Mouse (Mus musculus) midbrain, embryonic 14.5 days (tissue): ENCODE results near the gene Adad1. TPM values are rescaled to one million over a fixed set of nuclear protein-coding genes. Genes with fewer than 3 reads are reported as not detected.

Experiments
- ATAC-seq: fragments of 200-750 bp; cut with Nextera tagmentation; 2 replicates; pipeline ENCODE4 v1.8.0; 2017; ENCODE audit warnings: moderate number of reproducible peaks, moderate library complexity; ENCODE audit not compliant: low FRiP score, low TSS enrichment
- DNase-seq: peaks from one replicate; pipeline ENCODE4 v3.0.0-alpha.2; 2015
- H3K27ac ChIP-seq: fragments of 300-500 bp; sonication (generic); replicated peaks from 2 replicates; pipeline ENCODE4 v1.5.1; 2014; ENCODE audit warnings: mild to moderate bottlenecking, low read depth, low read length, moderate library complexity
- H3K27me3 ChIP-seq: fragments of 300-500 bp; sonication (generic); 2 replicates; pipeline ENCODE4 v1.6.1; 2014; ENCODE audit warnings: low read length, control low read depth, mixed read lengths; ENCODE audit not compliant: control insufficient read depth, insufficient read depth
- H3K36me3 ChIP-seq: fragments of 300-500 bp; sonication (generic); 2 replicates; pipeline ENCODE4 v1.6.1; 2014; ENCODE audit warnings: low read length, control low read depth; ENCODE audit not compliant: control insufficient read depth, insufficient read depth
- H3K4me1 ChIP-seq: fragments of 300-500 bp; sonication (generic); 2 replicates; pipeline ENCODE4 v1.6.1; 2014; ENCODE audit warnings: mild to moderate bottlenecking, antibody characterized with exemption, low read length, control low read depth; ENCODE audit not compliant: control insufficient read depth, insufficient read depth
- H3K4me2 ChIP-seq: fragments of 300-500 bp; sonication (generic); 2 replicates; pipeline ENCODE4 v1.6.1; 2014; ENCODE audit warnings: mild to moderate bottlenecking, low read length, moderate library complexity
- H3K4me3 ChIP-seq: fragments of 300-500 bp; sonication (generic); replicated peaks from 2 replicates; pipeline ENCODE4 v1.5.1; 2014; ENCODE audit warnings: low read depth, low read length
- H3K9ac ChIP-seq: fragments of 300-500 bp; sonication (generic); replicated peaks from 2 replicates; pipeline ENCODE4 v1.6.1; 2014; ENCODE audit warnings: mild to moderate bottlenecking, low read length, moderate library complexity
- H3K9me3 ChIP-seq: fragments of 300-500 bp; sonication (generic); 2 replicates; pipeline ENCODE4 v1.6.1; 2016; ENCODE audit warnings: low read length, control low read depth, mixed read lengths; ENCODE audit not compliant: control insufficient read depth
- WGBS: fragments of 180-500 bp; shearing (Covaris S2); extraction: QIAGEN DNeasy Blood & Tissue Kit; methylation state at CpG from one replicate; pipeline ENCODE4 v1.1.7; 2014; 5-methylcytosine and 5-hydroxymethylcytosine counted together
- polyA plus RNA-seq: library from polyadenylated mRNA; unstranded; fragments of >200 nt; fragmentation: Nextera tagmentation; extraction: Ambion mirVana; gene quantifications from 2 replicates; pipeline ENCODE4 v1.2.1, GENCODE M21; 2014

Gene Adad1
- 0.49 TPM in 1 of 2 replicates, not detected in the other for polyA plus RNA-seq

- no peak for DNase-seq
- Histone ChIP-seq H3K27ac (no peak within 1 kb of the TSS), H3K9ac (no peak within 1 kb of the TSS), H3K4me1 (no peaks in the 10 kb centered on the region), H3K4me2 (peak within 1 kb of the TSS; percentile 21; the same call in 1 of the 2 replicates), H3K36me3 (no peaks in the 10 kb centered on the region), H3K9me3 (peaks cover 9% of the 10 kb centered on the region), H3K27me3 (no peaks in the 10 kb centered on the region), H3K4me3 (no peak within 1 kb of the TSS)
- ATAC-seq = peak; percentile 17; the same call in 1 of the 2 replicates
- WGBS = 61% methylated on average over 39 of the region's 39 CpGs
These were observed at the start of gene Adad1 for GRCm38 (mm10) chr3:37063406-37063805. Adad1 (plus strand) TSS chr3:37063527.

- Histone ChIP-seq H3K4me3 (no peak overlapping the region), H3K27me3 (no peaks in the 10 kb centered on the region), H3K9ac (no peak overlapping the region), H3K9me3 (no peaks in the 10 kb centered on the region), H3K4me1 (no peaks in the 10 kb centered on the region), H3K27ac (no peak overlapping the region), H3K36me3 (peaks cover 54% of the 10 kb centered on the region), H3K4me2 (no peak overlapping the region)
- no peak for ATAC-seq
- 98% methylated on average over 2 of the region's 2 CpGs for WGBS
- no peak for DNase-seq
These were observed 25.3 kb upstream of the Adad1 start for GRCm38 (mm10) chr3:37037979-37038378.

- Histone ChIP-seq H3K4me1 (no peaks in the 10 kb centered on the region), H3K27me3 (no peaks in the 10 kb centered on the region), H3K36me3 (peaks cover 61% of the 10 kb centered on the region), H3K4me2 (no peak overlapping the region), H3K27ac (no peak overlapping the region), H3K9ac (no peak overlapping the region), H3K9me3 (no peaks in the 10 kb centered on the region), H3K4me3 (no peak overlapping the region)
- ATAC-seq (no peak), DNase-seq (no peak)
These were observed 23.5 kb upstream of the Adad1 start for GRCm38 (mm10) chr3:37039811-37040210.

GRCm38 (mm10) chr3:37051491-37051890, 11.8 kb upstream of the Adad1 start:
- H3K27me3 ChIP-seq = no peaks in the 10 kb centered on the region
- H3K4me1 ChIP-seq = no peaks in the 10 kb centered on the region
- no peak for ATAC-seq
- H3K9ac ChIP-seq = no peak overlapping the region
- H3K4me2 ChIP-seq = no peak overlapping the region
- 100% methylated on average over 1 of the region's 1 CpGs for WGBS
- no peak overlapping the region for H3K4me3 ChIP-seq
- H3K9me3 ChIP-seq = no peaks in the 10 kb centered on the region
- DNase-seq = no peak
- peaks cover 29% of the 10 kb centered on the region for H3K36me3 ChIP-seq
- H3K27ac ChIP-seq = no peak overlapping the region

DNA sequence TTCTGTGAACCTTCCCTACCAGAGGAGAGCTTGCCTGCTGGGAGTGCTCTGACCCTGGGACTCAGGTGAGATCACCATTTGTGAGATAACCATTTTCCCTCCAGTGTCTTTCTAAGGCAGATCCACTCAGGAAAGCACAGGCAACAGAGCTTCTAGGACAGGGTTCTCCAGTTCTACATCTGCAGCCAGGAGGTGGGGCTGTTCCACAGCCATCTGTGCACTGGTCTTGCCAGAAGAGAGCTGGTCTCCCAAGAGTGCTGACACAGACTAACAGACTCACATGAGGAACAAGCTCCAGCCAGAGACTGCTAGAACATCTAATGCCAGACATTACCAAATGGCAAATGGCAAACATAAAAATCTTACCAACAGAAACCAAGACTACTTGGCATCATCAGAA, 9.9 kb downstream of the Adad1 start:
- H3K9me3 ChIP-seq = peaks cover 3% of the 10 kb centered on the region; the same call in 1 of the 2 replicates
- ATAC-seq (no peak), DNase-seq (no peak)
- no peak overlapping the region for H3K27ac ChIP-seq
- H3K36me3 ChIP-seq = no peaks in the 10 kb centered on the region
- H3K9ac ChIP-seq = no peak overlapping the region
- no peak overlapping the region for H3K4me3 ChIP-seq
- H3K4me2 ChIP-seq = no peak overlapping the region
- no peaks in the 10 kb centered on the region for H3K27me3 ChIP-seq
- H3K4me1 ChIP-seq = no peaks in the 10 kb centered on the region

- Histone ChIP-seq H3K4me3 (no peak overlapping the region), H3K4me1 (no peaks in the 10 kb centered on the region), H3K9me3 (no peaks in the 10 kb centered on the region), H3K36me3 (no peaks in the 10 kb centered on the region), H3K27me3 (no peaks in the 10 kb centered on the region), H3K9ac (no peak overlapping the region), H3K4me2 (no peak overlapping the region), H3K27ac (no peak overlapping the region)
- DNase-seq (no peak), ATAC-seq (no peak)
- 83% methylated on average over 4 of the region's 4 CpGs for WGBS
These were observed 21.5 kb downstream of the Adad1 start for GRCm38 (mm10) chr3:37084860-37085259.

DNA sequence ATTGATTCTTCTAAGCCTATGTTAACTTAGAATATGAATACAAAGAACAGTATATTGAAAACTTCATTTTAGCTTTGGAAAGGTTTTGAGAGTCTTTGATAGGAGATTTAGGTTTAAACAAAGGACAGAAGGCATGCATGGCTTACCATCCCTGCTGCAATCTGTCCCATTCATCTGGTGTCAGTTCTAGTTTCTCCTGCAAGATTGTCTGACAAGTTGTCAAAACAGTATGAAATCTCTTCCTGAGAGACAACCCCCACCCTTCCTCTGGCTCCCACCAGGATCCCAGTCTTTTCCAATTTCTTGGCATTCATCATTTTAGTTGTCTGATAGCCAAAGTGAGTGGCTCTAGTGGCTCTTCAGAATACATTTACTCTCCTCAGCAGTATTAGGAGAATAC, 27.4 kb downstream of the Adad1 start:
- H3K36me3 ChIP-seq = no peaks in the 10 kb centered on the region
- no peak overlapping the region for H3K4me2 ChIP-seq
- H3K27me3 ChIP-seq = no peaks in the 10 kb centered on the region
- H3K27ac ChIP-seq = no peak overlapping the region
- no peaks in the 10 kb centered on the region for H3K4me1 ChIP-seq
- no peak overlapping the region for H3K9ac ChIP-seq
- ATAC-seq = no peak
- H3K9me3 ChIP-seq = no peaks in the 10 kb centered on the region
- no peak overlapping the region for H3K4me3 ChIP-seq
- DNase-seq = no peak

DNA sequence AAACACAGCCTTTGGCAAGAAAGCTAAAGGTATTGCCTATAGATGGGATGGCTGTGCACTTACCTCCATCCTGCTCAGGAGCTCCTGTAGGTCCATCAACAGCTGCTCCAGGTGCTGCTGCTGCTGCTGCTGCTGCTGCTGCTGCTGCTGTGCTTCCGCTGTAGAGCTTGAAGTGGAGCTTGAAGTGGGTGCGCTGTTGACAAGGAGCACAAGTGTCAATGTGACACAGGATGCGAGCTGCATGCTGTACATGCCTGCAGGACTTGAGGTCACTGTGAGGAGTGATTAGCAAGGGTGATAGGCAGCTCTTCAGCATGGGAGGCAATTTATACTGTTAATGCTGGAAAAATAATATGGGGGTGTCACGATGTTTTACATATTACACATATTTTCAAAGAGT, 62.3 kb downstream of the Adad1 start, which contains the start of gene Il2:
TSS of gene Il2 (minus strand) at position 305 of the 400 bp plus-strand sequence.
- ATAC-seq (no peak), DNase-seq (no peak)
- Histone ChIP-seq H3K4me1 (no peaks in the 10 kb centered on the region), H3K9me3 (no peaks in the 10 kb centered on the region), H3K4me3 (no peak within 1 kb of the TSS), H3K27ac (no peak within 1 kb of the TSS), H3K9ac (no peak within 1 kb of the TSS), H3K27me3 (no peaks in the 10 kb centered on the region), H3K4me2 (no peak within 1 kb of the TSS), H3K36me3 (no peaks in the 10 kb centered on the region)
- 94% methylated on average over 4 of the region's 4 CpGs for WGBS

DNA sequence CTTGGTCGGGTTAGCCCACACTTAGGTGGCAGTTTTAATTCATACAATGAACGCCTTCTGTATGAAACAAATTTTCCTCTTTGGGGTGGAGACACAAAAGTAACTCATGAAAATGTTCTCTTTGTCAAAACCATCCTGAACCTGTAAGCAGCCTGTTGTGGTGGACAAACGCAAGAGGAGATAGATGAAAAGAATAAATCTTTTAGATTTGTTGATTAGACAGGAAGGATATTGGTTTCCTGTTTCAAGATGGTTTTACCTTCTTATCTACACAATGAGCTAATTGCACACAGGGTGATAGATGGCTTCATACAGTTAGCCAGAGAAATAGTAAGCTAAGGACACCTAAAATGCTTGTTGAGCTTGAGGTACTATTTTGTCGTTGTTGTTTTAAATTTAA, 62.8 kb downstream of the Adad1 start:
- 85% methylated on average over 4 of the region's 4 CpGs for WGBS
- no peak overlapping the region for H3K4me3 ChIP-seq
- H3K36me3 ChIP-seq = no peaks in the 10 kb centered on the region
- no peaks in the 10 kb centered on the region for H3K9me3 ChIP-seq
- H3K9ac ChIP-seq = no peak overlapping the region
- DNase-seq = no peak
- H3K27me3 ChIP-seq = no peaks in the 10 kb centered on the region
- no peak for ATAC-seq
- no peaks in the 10 kb centered on the region for H3K4me1 ChIP-seq
- H3K27ac ChIP-seq = no peak overlapping the region
- H3K4me2 ChIP-seq = no peak overlapping the region
